Mouse (Mus musculus) hindbrain, postnatal 0 days (tissue): ENCODE measurements at regions not wholly inside any gene's neighbourhood (a gene's known extent, or its start where the extent isn't known, plus 50 kb on each side); places are given as distances from the start of the nearest gene placed in this dataset.
A peak's percentile ranks its signal among the peaks of the same experiment; 100 is the strongest.

Source experiments
- ATAC-seq: fragments of 200-750 bp; cut with Nextera tagmentation; 2 replicates; pipeline ENCODE4 v1.8.0; 2017; ENCODE audit warnings: mild to moderate bottlenecking, moderate TSS enrichment, moderate library complexity
- DNase-seq: peaks from one replicate; pipeline ENCODE4 v3.0.0-alpha.2; 2015; ENCODE audit warnings: low spot score
- H3K27ac ChIP-seq: fragments of 300-500 bp; sonication (generic); 2 replicates; pipeline ENCODE4 v1.5.1; 2014; ENCODE audit warnings: mild to moderate bottlenecking
- H3K27me3 ChIP-seq: fragments of 300-500 bp; sonication (generic); 2 replicates; pipeline ENCODE4 v1.6.1; 2014; ENCODE audit warnings: low read length, mixed read lengths; ENCODE audit not compliant: insufficient read depth
- H3K36me3 ChIP-seq: fragments of 300-500 bp; sonication (generic); 2 replicates; pipeline ENCODE4 v1.6.1; 2014; ENCODE audit warnings: low read length, mixed read lengths; ENCODE audit not compliant: insufficient read depth
- H3K4me1 ChIP-seq: fragments of 300-500 bp; sonication (generic); 2 replicates; pipeline ENCODE4 v1.6.1; 2014; ENCODE audit warnings: antibody characterized with exemption, low read length, mixed read lengths; ENCODE audit not compliant: insufficient read depth
- H3K4me2 ChIP-seq: fragments of 300-500 bp; sonication (generic); 2 replicates; pipeline ENCODE4 v1.6.1; 2014; ENCODE audit warnings: low read depth, mild to moderate bottlenecking, low read length, moderate library complexity, mixed read lengths
- H3K4me3 ChIP-seq: fragments of 300-500 bp; sonication (generic); 2 replicates; pipeline ENCODE4 v1.5.1; 2014; ENCODE audit warnings: low read length
- H3K9ac ChIP-seq: fragments of 300-500 bp; sonication (generic); replicated peaks from 2 replicates; pipeline ENCODE4 v1.6.1; 2014; ENCODE audit warnings: mild to moderate bottlenecking, low read length, moderate library complexity, mixed read lengths
- H3K9me3 ChIP-seq: fragments of 300-500 bp; sonication (generic); 2 replicates; pipeline ENCODE4 v1.6.1; 2016; ENCODE audit warnings: low read length, mixed read lengths
- CTCF ChIP-seq: IDR thresholded peaks from 2 replicates; pipeline ENCODE4 v1.5.1; 2016; ENCODE audit warnings: antibody characterized with exemption, control low read depth, low read depth
- WGBS: fragments of 180-500 bp; shearing (Covaris S2); extraction: QIAGEN DNeasy Blood & Tissue Kit; methylation state at CpG from one replicate; pipeline ENCODE4 v1.1.7; 2014; 5-methylcytosine and 5-hydroxymethylcytosine counted together

DNA sequence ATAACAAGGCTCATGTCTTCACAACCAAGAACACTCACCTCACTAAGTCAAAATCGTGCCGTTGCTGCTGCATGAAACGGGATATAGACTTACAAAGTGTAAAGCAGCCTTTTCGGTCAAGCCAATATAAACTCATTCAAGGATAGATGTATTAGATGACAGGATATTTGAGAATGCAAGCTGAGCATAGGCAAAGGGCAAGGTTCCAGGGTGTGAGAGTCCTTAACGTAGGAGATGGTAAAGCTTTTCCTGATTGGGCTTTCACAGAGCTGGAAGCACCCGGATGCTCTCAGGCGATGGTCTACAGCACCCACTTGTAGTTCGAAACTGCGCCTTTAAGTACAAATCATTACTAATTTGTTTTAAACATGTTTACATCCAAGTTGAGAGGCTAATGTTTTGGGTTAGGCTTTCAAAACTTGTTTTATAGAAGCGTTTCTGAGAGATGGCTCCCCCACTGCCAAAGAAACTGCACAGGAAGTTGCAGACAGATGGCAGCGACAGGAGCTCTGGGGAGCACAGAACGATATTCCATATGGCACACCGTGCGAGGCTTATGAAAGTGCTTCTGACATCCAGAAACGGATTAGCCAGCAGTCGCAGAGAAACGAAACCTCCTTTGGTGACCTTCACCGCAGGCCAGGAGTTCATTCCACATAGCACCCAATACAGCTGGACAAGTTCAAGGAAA, 54.1 kb upstream of the Rell1 start:
- H3K9me3 ChIP-seq: no peaks in the 10 kb centered on the region
- peak; percentile 58; the same call in 1 of the 2 replicates for ATAC-seq
- H3K4me2 ChIP-seq: no peak overlapping the region
- H3K36me3 ChIP-seq: no peaks in the 10 kb centered on the region
- H3K9ac ChIP-seq: no peak overlapping the region
- H3K4me1 ChIP-seq: no peaks in the 10 kb centered on the region
- H3K27me3 ChIP-seq: no peaks in the 10 kb centered on the region
- no peak overlapping the region for H3K27ac ChIP-seq
- 68% methylated on average over 18 of the region's 18 CpGs for WGBS
- DNase-seq: peak; percentile 69
- no peak for TF ChIP-seq CTCF
- no peak overlapping the region for H3K4me3 ChIP-seq

DNA sequence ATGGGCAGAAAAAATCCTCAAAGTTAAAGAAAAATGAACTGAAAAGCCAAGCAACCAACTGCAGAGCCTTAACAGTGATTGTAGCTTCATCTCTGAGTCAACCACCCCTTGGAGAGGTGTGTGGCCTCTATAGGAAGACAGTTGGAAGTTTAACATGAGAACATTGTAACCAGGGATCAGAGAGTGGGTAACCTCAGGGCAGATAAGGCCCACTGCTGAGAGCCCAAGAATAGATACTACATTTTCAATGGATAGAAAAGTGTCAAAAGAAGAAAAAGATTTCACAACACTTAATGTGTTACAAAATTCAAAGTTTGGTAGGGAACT, 54.6 kb upstream of the Rell1 start:
- ATAC-seq: 0 out of 2 replicates have a peak, but pooled peaks have one; percentile 4
- no peak for TF ChIP-seq CTCF
- Histone ChIP-seq H3K9ac (no peak overlapping the region), H3K4me2 (no peak overlapping the region), H3K27ac (no peak overlapping the region), H3K9me3 (no peaks in the 10 kb centered on the region), H3K36me3 (no peaks in the 10 kb centered on the region), H3K4me1 (no peaks in the 10 kb centered on the region), H3K4me3 (no peak overlapping the region), H3K27me3 (no peaks in the 10 kb centered on the region)
- DNase-seq: no peak

DNA sequence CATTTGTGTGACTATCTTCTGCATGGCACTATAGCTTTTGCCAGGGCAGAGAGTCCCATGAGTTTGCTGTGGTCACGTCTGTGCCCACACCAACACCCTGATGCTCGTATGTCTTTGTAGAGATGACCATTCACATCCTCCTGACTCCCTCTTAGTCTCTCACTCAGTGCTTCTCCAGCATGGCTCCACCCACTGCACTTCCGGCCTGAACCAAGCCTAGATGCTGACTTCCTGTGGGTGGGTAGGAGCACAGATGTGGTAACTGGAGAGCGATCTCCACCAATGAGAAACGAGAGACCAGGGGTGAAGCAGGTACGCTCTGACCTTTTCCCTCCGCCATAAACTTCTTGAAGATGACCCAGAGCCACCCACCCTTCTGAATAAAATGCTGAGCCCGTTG, 55.7 kb upstream of the Rell1 start:
- no peak for TF ChIP-seq CTCF
- no peak overlapping the region for H3K9ac ChIP-seq
- no peaks in the 10 kb centered on the region for H3K4me1 ChIP-seq
- H3K27me3 ChIP-seq: no peaks in the 10 kb centered on the region
- no peak overlapping the region for H3K4me2 ChIP-seq
- no peaks in the 10 kb centered on the region for H3K9me3 ChIP-seq
- 88% methylated on average over 8 of the region's 8 CpGs for WGBS
- H3K27ac ChIP-seq: no peak overlapping the region
- no peak for ATAC-seq
- no peaks in the 10 kb centered on the region for H3K36me3 ChIP-seq
- no peak for DNase-seq
- H3K4me3 ChIP-seq: no peak overlapping the region

DNA sequence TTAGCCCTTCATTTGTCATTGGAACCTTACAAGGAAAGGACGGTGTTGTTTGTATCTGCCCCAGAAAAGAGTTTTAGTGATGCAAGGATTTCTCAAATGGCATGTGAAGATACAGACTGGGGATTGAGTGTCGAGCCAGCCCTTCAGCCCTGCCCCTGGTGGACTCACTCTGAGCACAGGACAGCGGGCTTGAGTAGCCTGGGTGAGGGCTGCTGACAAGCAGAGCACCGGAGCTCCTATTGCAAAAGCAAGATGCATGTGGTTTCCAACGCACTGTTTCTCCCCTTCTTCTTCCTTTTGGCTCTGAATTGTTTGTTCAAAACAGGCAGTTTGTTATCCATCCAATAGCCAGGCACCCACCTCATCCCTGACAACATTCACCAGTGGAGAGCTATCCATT, 59.0 kb upstream of the Rell1 start:
- no peak for ATAC-seq
- no peak overlapping the region for H3K4me2 ChIP-seq
- H3K4me3 ChIP-seq: no peak overlapping the region
- 90% methylated on average over 5 of the region's 5 CpGs for WGBS
- no peak for DNase-seq
- no peak overlapping the region for H3K27ac ChIP-seq
- H3K9ac ChIP-seq: no peak overlapping the region
- H3K9me3 ChIP-seq: no peaks in the 10 kb centered on the region
- H3K4me1 ChIP-seq: no peaks in the 10 kb centered on the region
- H3K27me3 ChIP-seq: no peaks in the 10 kb centered on the region
- H3K36me3 ChIP-seq: no peaks in the 10 kb centered on the region
- TF ChIP-seq CTCF: no peak

DNA sequence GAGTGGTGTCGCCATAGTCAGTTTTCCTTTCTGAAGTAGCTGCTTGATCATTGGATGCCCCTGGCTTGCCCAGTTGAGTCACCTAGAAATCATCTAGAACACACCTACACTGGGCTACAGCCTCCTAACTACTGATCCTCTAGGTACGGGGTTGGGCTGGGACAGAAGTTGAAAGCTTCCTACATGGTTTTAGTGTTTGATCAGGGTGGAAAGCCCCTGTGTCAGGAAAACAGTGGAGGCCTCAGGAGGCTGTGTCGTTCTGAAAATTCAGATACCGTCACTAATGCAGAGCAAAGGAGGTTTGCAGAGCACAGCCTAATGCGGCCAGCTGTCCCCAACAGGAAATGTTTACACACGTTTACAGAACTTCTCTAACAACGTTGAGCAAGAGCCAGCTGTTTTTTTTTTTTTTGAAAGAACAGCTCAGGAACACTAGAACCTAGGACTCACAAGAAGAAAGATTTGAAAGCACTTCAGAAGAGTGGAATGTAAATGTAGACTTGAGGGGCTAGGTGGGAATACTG, 61.0 kb upstream of the Rell1 start:
- no peak for TF ChIP-seq CTCF
- 77% methylated on average over 7 of the region's 7 CpGs for WGBS
- no peaks in the 10 kb centered on the region for H3K9me3 ChIP-seq
- no peak overlapping the region for H3K9ac ChIP-seq
- no peaks in the 10 kb centered on the region for H3K27me3 ChIP-seq
- DNase-seq (no peak), ATAC-seq (no peak)
- no peak overlapping the region for H3K4me2 ChIP-seq
- H3K4me1 ChIP-seq: no peaks in the 10 kb centered on the region
- H3K4me3 ChIP-seq: no peak overlapping the region
- H3K27ac ChIP-seq: no peak overlapping the region
- no peaks in the 10 kb centered on the region for H3K36me3 ChIP-seq

DNA sequence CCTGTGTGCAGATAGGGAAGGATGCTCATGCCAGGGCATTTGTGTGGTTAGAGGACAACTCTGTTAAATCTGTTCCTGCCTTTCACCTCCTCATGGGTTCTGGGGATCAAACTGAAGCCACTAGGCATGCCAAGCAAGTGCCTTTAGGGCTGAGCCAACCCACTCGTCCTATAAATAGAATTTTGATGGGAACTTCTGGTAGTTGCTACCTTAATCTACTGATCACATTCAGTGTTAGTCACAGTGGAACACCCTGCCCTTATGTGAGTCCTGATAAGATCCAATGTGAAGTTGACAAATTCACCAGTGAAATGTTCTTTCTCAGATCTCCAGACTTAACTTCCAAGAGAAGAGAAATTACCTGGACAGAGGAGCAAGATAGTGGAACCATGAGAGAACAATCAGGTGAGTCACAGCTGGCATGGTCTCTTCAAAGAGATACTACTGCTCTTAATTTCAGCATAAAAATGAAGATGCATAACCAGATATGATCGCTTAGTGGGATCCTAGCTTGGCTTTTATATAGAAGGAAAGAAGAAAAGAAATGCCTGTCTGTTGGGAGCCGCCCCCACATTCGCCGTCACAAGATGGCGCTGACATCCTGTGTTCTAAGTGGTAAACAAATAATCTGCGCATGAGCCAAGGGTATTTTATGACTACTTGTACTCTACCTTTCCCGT, 61.7 kb upstream of the Rell1 start:
- WGBS: 91% methylated on average over 7 of the region's 8 CpGs
- Histone ChIP-seq H3K27me3 (no peaks in the 10 kb centered on the region), H3K4me3 (no peak overlapping the region), H3K4me2 (no peak overlapping the region), H3K27ac (no peak overlapping the region), H3K36me3 (no peaks in the 10 kb centered on the region), H3K9ac (no peak overlapping the region), H3K9me3 (no peaks in the 10 kb centered on the region), H3K4me1 (no peaks in the 10 kb centered on the region)
- TF ChIP-seq CTCF: no peak
- DNase-seq (no peak), ATAC-seq (no peak)

DNA sequence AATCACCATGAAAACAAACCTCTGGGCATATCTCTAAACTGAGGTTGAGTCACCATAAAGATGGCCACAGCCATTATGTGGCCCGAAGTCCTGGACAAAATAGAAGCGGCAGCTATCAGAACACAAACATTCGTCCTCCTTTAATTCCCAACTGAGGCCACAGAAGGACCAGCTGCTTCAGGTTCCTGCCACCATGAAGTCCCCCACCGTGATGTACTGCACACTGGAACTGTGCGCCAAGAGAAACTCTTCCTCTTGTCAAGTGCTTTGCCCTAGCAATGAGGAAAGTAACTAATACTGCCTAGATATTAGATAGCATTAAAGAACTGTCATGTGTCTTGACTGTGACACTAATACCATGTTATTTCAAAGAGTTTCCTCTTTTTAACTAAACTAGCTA, 54.4 kb upstream of the Pgm2 start:
- no peak for TF ChIP-seq CTCF
- WGBS: 92% methylated on average over 5 of the region's 5 CpGs
- H3K4me1 ChIP-seq: no peaks in the 10 kb centered on the region
- no peak overlapping the region for H3K4me3 ChIP-seq
- H3K27me3 ChIP-seq: no peaks in the 10 kb centered on the region
- no peaks in the 10 kb centered on the region for H3K36me3 ChIP-seq
- no peak for ATAC-seq
- DNase-seq: no peak
- no peak overlapping the region for H3K9ac ChIP-seq
- H3K4me2 ChIP-seq: no peak overlapping the region
- H3K27ac ChIP-seq: no peak overlapping the region
- H3K9me3 ChIP-seq: no peaks in the 10 kb centered on the region
